ENCODE assay signal across 8 mouse cellular contexts in the genomic region with DNA sequence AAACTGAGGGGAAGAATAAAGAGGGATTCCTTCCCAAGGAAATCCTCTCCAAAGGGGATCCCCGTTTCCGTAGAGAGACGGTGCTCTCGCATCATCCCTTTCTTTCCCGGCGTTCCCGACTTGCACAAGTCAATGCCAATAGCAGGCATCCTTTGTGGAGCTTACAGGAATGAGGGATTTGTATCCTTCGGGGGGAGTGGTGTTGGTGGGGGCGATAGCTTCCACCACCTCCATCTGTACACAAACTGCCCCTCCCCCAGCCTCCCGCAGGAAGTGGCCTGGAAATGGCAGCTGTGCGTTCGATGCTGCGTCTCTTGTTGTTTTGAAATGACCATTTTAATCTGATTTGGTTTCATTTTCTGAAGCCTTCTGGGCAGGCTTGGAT. TPM values are rescaled to one million over a fixed set of nuclear protein-coding genes. Genes with fewer than 3 reads are reported as not detected.
DNase-seq lines count a peak whose midpoint lies in the region; ATAC-seq and TF ChIP-seq lines count a peak whose summit lies in the region.

No protein-coding gene starts in this region.

- ATAC-seq in intestine, embryonic 15.5 days: no peak
- ATAC-seq in limb, embryonic 14.5 days (ENCODE audit: low FRiP score, low read depth): no peak
- no peak for ATAC-seq in midbrain, postnatal 0 days (ENCODE audit: low FRiP score)

- H3K9me3 ChIP-seq in intestine, embryonic 15.5 days: no peaks in the 10 kb centered on the region
- H3K9me3 ChIP-seq in limb, embryonic 14.5 days (ENCODE audit: control insufficient read depth, low read length): no peaks in the 10 kb centered on the region
- no peaks in the 10 kb centered on the region for H3K9me3 ChIP-seq in midbrain, postnatal 0 days (ENCODE audit: low read length)

- TF ChIP-seq CTCF in midbrain, postnatal 0 days (IDR thresholded peaks at IDR 0.05): no peak

- WGBS in intestine, embryonic 15.5 days: under 1% methylated on average over 13 of the region's 13 CpGs
- 5% methylated on average over 13 of the region's 13 CpGs for WGBS in limb, embryonic 14.5 days
- WGBS in midbrain, postnatal 0 days: 0% methylated on average over 13 of the region's 13 CpGs

- peak; percentile 55 to 56 for DNase-seq in left cerebral cortex, adult 18-20 months (ENCODE audit: low spot score in 2 of 2)
- DNase-seq in left cerebral cortex, adult 11 months (ENCODE audit: low spot score): no peak
- peak; percentile 92 to 94 for DNase-seq in cerebellum, postnatal 10 days
- DNase-seq in gastrocnemius, postnatal 25 days: peak; percentile 50
- no peak for DNase-seq in limb, embryonic 14.5 days (ENCODE audit: low spot score)
- peak; percentile 69 for DNase-seq in midbrain, postnatal 0 days (ENCODE audit: low spot score)
- DNase-seq in splenic B cell, adult 2 months (ENCODE audit: low read depth, low spot score): peak; percentile 53

- TF ChIP-seq POLR2A in limb, embryonic 14.5 days (IDR thresholded peaks at IDR 0.05; ENCODE audit: borderline replicate concordance, extremely low read depth, insufficient read depth, insufficient read length): no peak

- peaks cover 33% of the 10 kb centered on the region for H3K4me1 ChIP-seq in intestine, embryonic 15.5 days (replicated peaks)
- peaks cover 20% of the 10 kb centered on the region for H3K4me1 ChIP-seq in limb, embryonic 14.5 days (ENCODE audit: control insufficient read depth, insufficient read depth, low read length)
- H3K4me1 ChIP-seq in midbrain, postnatal 0 days (ENCODE audit: insufficient read depth, low read length): peaks cover 12% of the 10 kb centered on the region; the same call in 1 of the 2 replicates

- no peaks in the 10 kb centered on the region for H3K27me3 ChIP-seq in intestine, embryonic 15.5 days (replicated peaks)
- H3K27me3 ChIP-seq in limb, embryonic 14.5 days (ENCODE audit: control insufficient read depth, insufficient read depth, low read length): no peaks in the 10 kb centered on the region
- no peaks in the 10 kb centered on the region for H3K27me3 ChIP-seq in midbrain, postnatal 0 days (ENCODE audit: insufficient read depth, low read length)
- no peaks in the 10 kb centered on the region for H3K27me3 ChIP-seq in splenic B cell, adult 2 months (ENCODE audit: control insufficient read depth, insufficient read depth, low read length, poor library complexity, severe bottlenecking)

- H3K9ac ChIP-seq in intestine, embryonic 15.5 days: peak overlapping the region; percentile 87
- peak overlapping the region; percentile 84 for H3K9ac ChIP-seq in limb, embryonic 14.5 days (ENCODE audit: low read depth, low read length, severe bottlenecking)
- H3K9ac ChIP-seq in midbrain, postnatal 0 days (replicated peaks; ENCODE audit: low read length, poor library complexity, severe bottlenecking): peak overlapping the region; percentile 75

- H3K36me3 ChIP-seq in intestine, embryonic 15.5 days: no peaks in the 10 kb centered on the region
- H3K36me3 ChIP-seq in limb, embryonic 14.5 days (ENCODE audit: control insufficient read depth, insufficient read depth, low read length): peaks cover 4% of the 10 kb centered on the region; the same call in 1 of the 2 replicates
- no peaks in the 10 kb centered on the region for H3K36me3 ChIP-seq in midbrain, postnatal 0 days (ENCODE audit: insufficient read depth, low read length)
- no peaks in the 10 kb centered on the region; the same call in 1 of the 2 replicates for H3K36me3 ChIP-seq in splenic B cell, adult 2 months (ENCODE audit: control insufficient read depth, insufficient read depth, low read length, poor library complexity, severe bottlenecking)

- H3K4me3 ChIP-seq in intestine, embryonic 15.5 days (replicated peaks): peak overlapping the region; percentile 96
- peak overlapping the region; percentile 100 for H3K4me3 ChIP-seq in limb, embryonic 14.5 days (replicated peaks; ENCODE audit: low read length)
- peak overlapping the region; percentile 99 for H3K4me3 ChIP-seq in midbrain, postnatal 0 days (ENCODE audit: low read depth, low read length)

- H3K27ac ChIP-seq in intestine, embryonic 15.5 days: peak overlapping the region; percentile 72
- peak overlapping the region; percentile 63 for H3K27ac ChIP-seq in limb, embryonic 14.5 days (replicated peaks; ENCODE audit: low read depth, low read length)
- peak overlapping the region; percentile 80 for H3K27ac ChIP-seq in midbrain, postnatal 0 days (ENCODE audit: low read depth, low read length)

- peak overlapping the region; percentile 78 for H3K4me2 ChIP-seq in intestine, embryonic 15.5 days (replicated peaks)
- peak overlapping the region; percentile 69 for H3K4me2 ChIP-seq in limb, embryonic 14.5 days (replicated peaks; ENCODE audit: low read depth, low read length, severe bottlenecking)
- peak overlapping the region; percentile 87 for H3K4me2 ChIP-seq in midbrain, postnatal 0 days (ENCODE audit: low read depth, low read length, poor library complexity, severe bottlenecking)

RNA-seq across cellular contexts. Expression of gene Baz2a, which starts 6.2 kb away (rescaled TPM):
- 10 to 100 TPM; 40.3 to 40.4 TPM for total RNA-seq in left cerebral cortex, adult 18-20 months (2021)
- 10 to 100 TPM; 11.4 to 12.0 TPM for total RNA-seq in gastrocnemius, postnatal 25 days (2021)
- 11.7 and 12.5 TPM in 2 replicates for polyA plus RNA-seq in intestine, embryonic 15.5 days (2015; fragmentation: Nextera tagmentation; extraction: Ambion mirVana)
- 28.3 and 31.1 TPM in 2 replicates for polyA plus RNA-seq in limb, embryonic 14.5 days (2012; rRNA removed)
- polyA plus RNA-seq in limb, embryonic 14.5 days (2014; fragmentation: Nextera tagmentation; extraction: Ambion mirVana): 17.5 and 18.2 TPM in 2 replicates
- 14.0 and 17.3 TPM in 2 replicates for total RNA-seq in midbrain, postnatal 0 days (2014; rRNA removed)
- 8.0 and 9.3 TPM in 2 replicates for polyA plus RNA-seq in midbrain, postnatal 0 days (2015; fragmentation: Nextera tagmentation; extraction: Ambion mirVana)

RNA-seq across cellular contexts. Expression of gene Atp5b, which starts 14.5 kb away (rescaled TPM):
- 1,000 to 10,000 TPM; 1,718 to 1,797 TPM for total RNA-seq in left cerebral cortex, adult 18-20 months (2021)
- 1,000 to 10,000 TPM; 3,933 to 4,186 TPM for total RNA-seq in gastrocnemius, postnatal 25 days (2021)
- 3,029 and 3,109 TPM in 2 replicates for polyA plus RNA-seq in intestine, embryonic 15.5 days (2015; fragmentation: Nextera tagmentation; extraction: Ambion mirVana)
- 1,269 and 2,071 TPM in 2 replicates for polyA plus RNA-seq in limb, embryonic 14.5 days (2012; rRNA removed)
- 1,908 and 2,011 TPM in 2 replicates for polyA plus RNA-seq in limb, embryonic 14.5 days (2014; fragmentation: Nextera tagmentation; extraction: Ambion mirVana)
- total RNA-seq in midbrain, postnatal 0 days (2014; rRNA removed): 4,011 and 6,126 TPM in 2 replicates
- polyA plus RNA-seq in midbrain, postnatal 0 days (2015; fragmentation: Nextera tagmentation; extraction: Ambion mirVana): 2,103 and 2,155 TPM in 2 replicates

RNA-seq across cellular contexts. Expression of gene Ptges3, which starts 38.8 kb away (rescaled TPM):
- 100 to 1,000 TPM; 137 to 142 TPM for total RNA-seq in left cerebral cortex, adult 18-20 months (2021)
- total RNA-seq in gastrocnemius, postnatal 25 days (2021): 10 to 100 TPM; 61.5 to 62.3 TPM
- 482 and 586 TPM in 2 replicates for polyA plus RNA-seq in intestine, embryonic 15.5 days (2015; fragmentation: Nextera tagmentation; extraction: Ambion mirVana)
- 78.0 and 93.0 TPM in 2 replicates for polyA plus RNA-seq in limb, embryonic 14.5 days (2012; rRNA removed)
- polyA plus RNA-seq in limb, embryonic 14.5 days (2014; fragmentation: Nextera tagmentation; extraction: Ambion mirVana): 450 and 461 TPM in 2 replicates
- 109 and 117 TPM in 2 replicates for total RNA-seq in midbrain, postnatal 0 days (2014; rRNA removed)
- 390 and 433 TPM in 2 replicates for polyA plus RNA-seq in midbrain, postnatal 0 days (2015; fragmentation: Nextera tagmentation; extraction: Ambion mirVana)

Comparison
In these comparisons a context has a peak if more than half of its experiments do, and no peak if none do; other contexts are left out.
1. DNase-seq: peak in left cerebral cortex, adult 18-20 months (2 of 2), cerebellum, postnatal 10 days (2 of 2), gastrocnemius, postnatal 25 days (single experiment), midbrain, postnatal 0 days (single experiment) and splenic B cell, adult 2 months (single experiment); none in left cerebral cortex, adult 11 months (single experiment) and limb, embryonic 14.5 days (single experiment).
2. Peak in every context shown above with its lines, with median percentiles within 50 percentile points of each other: H3K27ac ChIP-seq, H3K4me2 ChIP-seq, H3K4me3 ChIP-seq and H3K9ac ChIP-seq.